Mouse (Mus musculus) heart, postnatal 0 days (tissue): ENCODE data around the gene Mip.

ENCODE experiments used
- CTCF ChIP-seq: IDR thresholded peaks from 2 replicates; pipeline ENCODE4 v1.5.1; 2016; ENCODE audit warnings: antibody characterized with exemption, control low read depth, low read depth
- EP300 ChIP-seq: IDR thresholded peaks from 2 replicates; pipeline ENCODE4 v1.6.1; 2016; ENCODE audit warnings: antibody characterized with exemption, low read depth

- TF ChIP-seq EP300 (no peak), CTCF (no peak)
Measured at GRCm38 (mm10) chr10:128212148-128212547, 13.5 kb upstream of the Mip start.
